7 mouse cellular contexts compared by ENCODE assay signal in the genomic region with DNA sequence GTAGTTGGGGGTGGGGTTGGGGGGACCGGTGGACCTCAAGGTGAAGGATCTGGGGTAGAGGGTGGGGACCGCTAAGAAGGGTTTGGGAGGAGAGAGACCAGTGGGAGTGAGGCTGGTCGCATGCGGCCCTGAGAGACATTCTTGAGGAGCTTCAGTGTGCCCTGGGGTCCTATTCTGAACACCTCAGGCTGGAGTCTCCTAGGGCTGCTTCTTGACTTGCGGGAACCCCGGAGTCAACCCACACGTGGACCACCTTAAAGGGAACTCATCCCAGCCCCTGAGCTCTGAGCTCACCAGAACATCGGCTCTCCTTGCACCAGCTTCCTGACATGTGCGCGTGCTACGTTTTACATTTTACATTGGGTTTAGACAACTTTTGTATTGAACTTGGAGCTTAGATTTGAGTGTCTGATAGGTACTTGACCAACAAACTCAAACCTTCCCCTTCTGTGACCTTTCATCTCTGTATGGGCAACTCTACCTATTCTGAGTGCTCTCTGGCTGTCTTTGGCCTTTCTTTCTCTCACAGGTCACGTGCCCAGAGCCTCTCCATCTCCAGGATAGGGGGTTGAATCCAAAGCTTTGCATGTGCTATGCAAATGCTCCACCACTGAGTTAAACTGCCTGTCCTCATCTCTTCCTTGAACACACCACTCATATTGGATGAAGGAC. TPM values are rescaled to one million over a fixed set of nuclear protein-coding genes. Genes with fewer than 3 reads are reported as not detected.
DNase-seq lines count a peak whose midpoint lies in the region; ATAC-seq and TF ChIP-seq lines count a peak whose summit lies in the region.

No protein-coding gene starts in this region.

- TF ChIP-seq CTCF in small intestine, adult 2 months (IDR thresholded peaks at IDR 0.05; ENCODE audit: extremely low read depth, insufficient read length, insufficient replicate concordance, low read depth, low read length): no peak

- H3K9me3 ChIP-seq in megakaryocyte, embryonic 14.5 days: no peaks in the 10 kb centered on the region
- H3K9me3 ChIP-seq in embryonic facial prominence, embryonic 15.5 days (replicated peaks): no peaks in the 10 kb centered on the region
- no peaks in the 10 kb centered on the region for H3K9me3 ChIP-seq in limb, embryonic 10.5 days (replicated peaks)

- no peak for DNase-seq in limb, embryonic 10.5 days (ENCODE audit: low spot score)
- DNase-seq in adrenal gland, adult 18-20 months (ENCODE audit: low spot score in 2 of 2): no peak
- no peak for DNase-seq in thymus, postnatal 0 days (ENCODE audit: low spot score)

- H3K4me1 ChIP-seq in megakaryocyte, embryonic 14.5 days: peaks cover 34% of the 10 kb centered on the region
- H3K4me1 ChIP-seq in embryonic facial prominence, embryonic 15.5 days: peaks cover 13% of the 10 kb centered on the region
- peaks cover 15% of the 10 kb centered on the region for H3K4me1 ChIP-seq in limb, embryonic 10.5 days
- peaks cover 5% of the 10 kb centered on the region; the same call in 1 of the 2 replicates for H3K4me1 ChIP-seq in small intestine, adult 2 months (ENCODE audit: control insufficient read depth, insufficient read depth, insufficient read length, low read length)

- H3K27me3 ChIP-seq in megakaryocyte, embryonic 14.5 days (replicated peaks): no peaks in the 10 kb centered on the region
- no peaks in the 10 kb centered on the region for H3K27me3 ChIP-seq in embryonic facial prominence, embryonic 15.5 days
- no peaks in the 10 kb centered on the region for H3K27me3 ChIP-seq in limb, embryonic 10.5 days (ENCODE audit: low read depth, poor library complexity, severe bottlenecking)
- H3K27me3 ChIP-seq in small intestine, adult 2 months (ENCODE audit: control insufficient read depth, insufficient read depth, low read length): no peaks in the 10 kb centered on the region

- WGBS in embryonic facial prominence, embryonic 15.5 days: 30% methylated on average over 12 of the region's 12 CpGs
- WGBS in limb, embryonic 10.5 days: 43% methylated on average over 12 of the region's 12 CpGs
- 28% methylated on average over 12 of the region's 12 CpGs for WGBS in small intestine, adult 2 months

- no peak for TF ChIP-seq POLR2A in small intestine, adult 2 months (IDR thresholded peaks at IDR 0.05; ENCODE audit: low read depth, low read length)

- no peak for ATAC-seq in megakaryocyte, adult 5-6 weeks (ENCODE audit: poor library complexity, severe bottlenecking)
- no peak; the same call in 1 of the 2 replicates for ATAC-seq in embryonic facial prominence, embryonic 15.5 days (ENCODE audit: insufficient number of reproducible peaks, low FRiP score, low TSS enrichment, low read depth)

- peak overlapping the region; percentile 100 for H3K4me3 ChIP-seq in megakaryocyte, embryonic 14.5 days (replicated peaks)
- peak overlapping the region; percentile 88 for H3K4me3 ChIP-seq in embryonic facial prominence, embryonic 15.5 days (replicated peaks)
- H3K4me3 ChIP-seq in limb, embryonic 10.5 days: peak overlapping the region; percentile 79
- H3K4me3 ChIP-seq in small intestine, adult 2 months (ENCODE audit: low read depth, low read length): peak overlapping the region; percentile 100

- H3K36me3 ChIP-seq in megakaryocyte, embryonic 14.5 days (replicated peaks; ENCODE audit: low read length): peaks cover 13% of the 10 kb centered on the region
- H3K36me3 ChIP-seq in embryonic facial prominence, embryonic 15.5 days: peaks cover 10% of the 10 kb centered on the region
- H3K36me3 ChIP-seq in limb, embryonic 10.5 days: peaks cover 17% of the 10 kb centered on the region
- H3K36me3 ChIP-seq in small intestine, adult 2 months (ENCODE audit: control insufficient read depth, insufficient read depth, low read length): peaks cover 4% of the 10 kb centered on the region

- H3K4me2 ChIP-seq in embryonic facial prominence, embryonic 15.5 days (replicated peaks): peak overlapping the region; percentile 74

- peak overlapping the region; percentile 63 for H3K9ac ChIP-seq in embryonic facial prominence, embryonic 15.5 days

- H3K27ac ChIP-seq in embryonic facial prominence, embryonic 15.5 days (replicated peaks): peak overlapping the region; percentile 97
- H3K27ac ChIP-seq in limb, embryonic 10.5 days: peak overlapping the region; percentile 92
- no peak overlapping the region for H3K27ac ChIP-seq in small intestine, adult 2 months (ENCODE audit: insufficient read depth, low read depth, low read length)

RNA-seq across cellular contexts. Expression of a gene that starts 0.7 kb away (rescaled TPM):
- polyA plus RNA-seq in megakaryocyte, embryonic 14.5 days (2012; ENCODE audit: insufficient read depth, low replicate concordance): 32.8 and 36.0 TPM in 2 replicates
- total RNA-seq in megakaryocyte, adult 5-6 weeks (2015): 54.0 and 59.5 TPM in 2 replicates
- total RNA-seq in megakaryocyte, adult 5-6 weeks (2017): 182 TPM in 2 replicates
- polyA plus RNA-seq in embryonic facial prominence, embryonic 15.5 days (2015; fragmentation: Nextera tagmentation; extraction: Ambion mirVana): 72.6 and 76.4 TPM in 2 replicates
- 80.5 and 83.3 TPM in 2 replicates for polyA plus RNA-seq in limb, embryonic 10.5 days (2016; fragmentation: Nextera tagmentation; extraction: Ambion mirVana)
- 98.7 and 102 TPM in 2 replicates for polyA plus RNA-seq in small intestine, adult 2 months (2012; rRNA removed)
- 10 to 100 TPM; 30.3 to 35.0 TPM for total RNA-seq in adrenal gland, adult 18-20 months (2021)
- 158 and 174 TPM in 2 replicates for polyA plus RNA-seq in thymus, postnatal 0 days (2015; fragmentation: Nextera tagmentation; extraction: Ambion mirVana)

RNA-seq across cellular contexts. Expression of a gene that starts 33.2 kb away (rescaled TPM):
- 11.0 and 15.6 TPM in 2 replicates for polyA plus RNA-seq in megakaryocyte, embryonic 14.5 days (2012; ENCODE audit: insufficient read depth, low replicate concordance)
- not detected in 2 replicates for total RNA-seq in megakaryocyte, adult 5-6 weeks (2015)
- 0.15 and 0.53 TPM in 2 replicates for total RNA-seq in megakaryocyte, adult 5-6 weeks (2017)
- 55.4 and 56.9 TPM in 2 replicates for polyA plus RNA-seq in embryonic facial prominence, embryonic 15.5 days (2015; fragmentation: Nextera tagmentation; extraction: Ambion mirVana)
- polyA plus RNA-seq in limb, embryonic 10.5 days (2016; fragmentation: Nextera tagmentation; extraction: Ambion mirVana): 11.7 and 15.6 TPM in 2 replicates
- polyA plus RNA-seq in small intestine, adult 2 months (2012; rRNA removed): 9.3 and 12.6 TPM in 2 replicates
- total RNA-seq in adrenal gland, adult 18-20 months (2021): 1 to 10 TPM; 1.0 to 2.9 TPM
- polyA plus RNA-seq in thymus, postnatal 0 days (2015; fragmentation: Nextera tagmentation; extraction: Ambion mirVana): 34.5 and 37.3 TPM in 2 replicates
